Mouse (Mus musculus) stomach, embryonic 14.5 days (tissue): Measurements from ENCODE around the gene Irgc1. TPM values are rescaled to one million over a fixed set of nuclear protein-coding genes. Genes with fewer than 3 reads are reported as not detected.
A peak's percentile ranks its signal among the peaks of the same experiment; 100 is the strongest.

ENCODE experiments used
- ATAC-seq: fragments of 200-750 bp; cut with Nextera tagmentation; 2 replicates; pipeline ENCODE4 v1.8.0; 2017; ENCODE audit warnings: low read depth, moderate TSS enrichment; ENCODE audit not compliant: insufficient number of reproducible peaks, insufficient read depth, low FRiP score
- H3K27ac ChIP-seq: fragments of 300-500 bp; sonication (generic); 2 replicates; pipeline ENCODE4 v1.5.1; 2014; ENCODE audit warnings: mild to moderate bottlenecking, low read length, moderate library complexity, mixed read lengths
- H3K27me3 ChIP-seq: fragments of 300-500 bp; sonication (generic); 2 replicates; pipeline ENCODE4 v1.6.1; 2014; ENCODE audit warnings: low read length, control low read depth, mixed read lengths; ENCODE audit not compliant: control insufficient read depth, insufficient read depth
- H3K36me3 ChIP-seq: fragments of 300-500 bp; sonication (generic); 2 replicates; pipeline ENCODE4 v1.6.1; 2014; ENCODE audit warnings: mild to moderate bottlenecking, control low read depth, low read length, moderate library complexity, mixed read lengths; ENCODE audit not compliant: control insufficient read depth, insufficient read depth
- H3K4me1 ChIP-seq: fragments of 300-500 bp; sonication (generic); 2 replicates; pipeline ENCODE4 v1.6.1; 2014; ENCODE audit warnings: low read length, control low read depth, mixed read lengths; ENCODE audit not compliant: control insufficient read depth, insufficient read depth
- H3K4me2 ChIP-seq: fragments of 300-500 bp; sonication (generic); replicated peaks from 2 replicates; pipeline ENCODE4 v1.6.1; 2014; ENCODE audit warnings: low read depth, low read length, control low read depth
- H3K4me3 ChIP-seq: fragments of 300-500 bp; sonication (generic); 2 replicates; pipeline ENCODE4 v1.5.1; 2014; ENCODE audit warnings: low read depth, low read length, control low read depth
- H3K9ac ChIP-seq: fragments of 300-500 bp; sonication (generic); replicated peaks from 2 replicates; pipeline ENCODE4 v1.6.1; 2014; ENCODE audit warnings: low read depth, mild to moderate bottlenecking, control low read depth, low read length, moderate library complexity, mixed read lengths
- H3K9me3 ChIP-seq: fragments of 300-500 bp; sonication (generic); 2 replicates; pipeline ENCODE4 v1.6.1; 2016; ENCODE audit warnings: low read depth, low read length, control low read depth; ENCODE audit not compliant: control insufficient read depth
- WGBS: fragments of 180-500 bp; shearing (Covaris S2); extraction: QIAGEN DNeasy Blood & Tissue Kit; methylation state at CpG from one replicate; pipeline ENCODE4 v1.1.7; 2014; 5-methylcytosine and 5-hydroxymethylcytosine counted together
- polyA plus RNA-seq: library from polyadenylated mRNA; unstranded; fragments of >200 nt; fragmentation: Nextera tagmentation; extraction: Ambion mirVana; gene quantifications from 2 replicates; pipeline ENCODE4 v1.2.1, GENCODE M21; 2014

The Irgc1 gene
- polyA plus RNA-seq, 1 experiment from 2014 or later = not detected

DNA sequence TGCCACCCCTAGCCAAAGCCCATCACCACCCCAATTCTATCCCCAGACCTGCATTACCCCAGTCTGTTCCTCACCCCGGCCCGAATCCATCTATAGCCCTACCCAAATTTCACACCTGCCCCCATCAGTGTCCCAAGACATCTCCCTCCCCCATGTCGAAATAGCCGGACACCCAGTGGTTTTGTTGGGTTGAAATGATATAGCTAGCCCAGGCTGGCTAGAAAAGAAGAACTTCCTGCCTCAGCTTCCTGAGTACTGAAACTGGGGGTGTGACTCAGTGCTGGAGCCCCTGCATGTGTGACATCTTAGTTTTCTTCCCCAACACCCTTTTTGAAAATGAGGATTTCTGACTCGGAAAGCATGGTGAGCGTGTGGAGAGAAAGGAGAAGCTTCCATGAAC lies 14.7 kb upstream of the Irgc1 start:
- no peak for ATAC-seq
- 92% methylated on average over 6 of the region's 6 CpGs for WGBS
- peaks cover 5% of the 10 kb centered on the region; the same call in 1 of the 2 replicates for H3K9me3 ChIP-seq
- H3K27me3 ChIP-seq = no peaks in the 10 kb centered on the region
- no peaks in the 10 kb centered on the region for H3K36me3 ChIP-seq
- no peak overlapping the region for H3K9ac ChIP-seq
- H3K27ac ChIP-seq = no peak overlapping the region
- peaks cover 12% of the 10 kb centered on the region; the same call in 1 of the 2 replicates for H3K4me1 ChIP-seq
- H3K4me3 ChIP-seq = no peak overlapping the region
- H3K4me2 ChIP-seq = no peak overlapping the region

DNA sequence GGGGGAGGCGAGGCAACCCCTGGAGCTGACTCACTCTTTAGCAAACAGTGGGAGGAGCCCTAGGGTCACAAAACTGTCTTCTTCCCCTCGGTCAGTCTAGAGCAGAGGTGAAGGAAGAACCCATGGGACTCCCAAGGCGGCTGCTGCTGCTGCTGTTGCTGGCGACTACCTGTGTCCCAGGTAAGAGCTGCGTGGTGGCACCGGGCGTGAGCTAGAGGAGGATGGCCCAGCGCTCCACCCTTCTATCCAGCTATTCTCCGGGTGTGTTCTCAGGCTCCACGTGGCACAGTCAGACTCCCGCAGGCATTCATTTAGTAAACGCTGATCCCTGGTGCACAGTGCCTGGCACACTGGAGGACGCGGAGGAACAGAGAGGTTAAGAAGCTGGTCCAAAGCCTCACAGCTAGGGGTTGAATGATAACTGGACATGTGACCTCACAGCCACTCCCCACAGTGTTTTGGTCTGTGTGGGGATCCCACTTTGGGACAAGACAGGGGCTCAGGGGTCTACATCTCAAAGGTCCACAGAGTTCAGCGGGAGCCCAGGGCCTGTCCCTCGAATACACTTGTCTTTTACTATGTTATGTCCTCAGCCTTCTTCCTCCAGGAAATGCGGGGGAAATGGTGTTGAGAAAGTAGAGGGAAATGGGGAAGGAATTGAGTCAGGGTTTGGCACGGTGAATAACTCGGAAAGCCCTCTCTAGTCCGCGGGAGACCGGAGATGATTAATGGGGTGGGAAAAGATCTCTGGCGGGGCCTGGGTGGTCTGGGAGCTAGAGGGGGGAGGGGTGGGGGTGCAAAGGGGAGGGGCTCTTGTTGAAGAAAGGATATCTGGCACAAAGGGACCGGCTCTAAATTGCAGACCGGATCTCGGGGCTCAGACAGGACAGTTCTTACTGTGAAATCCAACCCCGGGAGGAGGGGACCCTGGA lies 10.6 kb upstream of the Irgc1 start, which contains the start of gene Plaur:
Gene Plaur, plus strand, starts transcription at position 97 of the 932 bp plus-strand sequence.
- Histone ChIP-seq H3K36me3 (no peaks in the 10 kb centered on the region), H3K4me3 (peak within 1 kb of the TSS; percentile 33), H3K4me2 (peak within 1 kb of the TSS; percentile 57), H3K27me3 (no peaks in the 10 kb centered on the region), H3K4me1 (peaks cover 13% of the 10 kb centered on the region; the same call in 1 of the 2 replicates), H3K27ac (peak within 1 kb of the TSS; percentile 62; the same call in 1 of the 2 replicates), H3K9me3 (no peaks in the 10 kb centered on the region), H3K9ac (peak within 1 kb of the TSS; percentile 14; the same call in 1 of the 2 replicates)
- 3% methylated on average over 27 of the region's 27 CpGs for WGBS
- peak; percentile 57 for ATAC-seq

- Histone ChIP-seq H3K4me2 (no peak overlapping the region), H3K36me3 (no peaks in the 10 kb centered on the region), H3K4me1 (peaks cover 13% of the 10 kb centered on the region; the same call in 1 of the 2 replicates), H3K9me3 (no peaks in the 10 kb centered on the region), H3K9ac (no peak overlapping the region), H3K4me3 (no peak overlapping the region), H3K27me3 (no peaks in the 10 kb centered on the region), H3K27ac (no peak overlapping the region)
- ATAC-seq = no peak
- WGBS = 58% methylated on average over 14 of the region's 14 CpGs
Measured at GRCm38 (mm10) chr7:24461376-24462051, 9.4 kb upstream of the Irgc1 start.

DNA sequence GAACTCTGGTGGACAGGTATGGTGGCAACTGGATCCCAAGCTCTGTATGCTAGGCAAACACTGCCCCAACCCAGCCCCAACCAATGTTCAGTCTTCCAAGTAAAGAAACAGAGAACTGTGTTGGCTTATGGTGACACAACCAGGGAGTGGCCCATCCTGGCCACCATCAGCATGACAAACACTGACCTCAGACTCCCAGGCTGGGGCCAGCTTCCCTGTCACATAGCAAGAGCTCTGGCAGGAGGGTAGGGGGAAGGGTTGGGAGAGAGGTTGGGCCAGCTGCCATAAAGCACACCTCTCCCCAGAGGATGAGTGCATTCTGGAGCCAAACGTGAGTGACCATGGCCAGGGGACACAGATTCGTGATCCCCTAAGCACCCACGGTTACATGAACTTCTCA lies 7.7 kb upstream of the Irgc1 start:
- H3K4me3 ChIP-seq = no peak overlapping the region
- H3K9me3 ChIP-seq = no peaks in the 10 kb centered on the region
- H3K9ac ChIP-seq = no peak overlapping the region
- H3K27ac ChIP-seq = peak overlapping the region; percentile 48; the same call in 1 of the 2 replicates
- no peaks in the 10 kb centered on the region for H3K36me3 ChIP-seq
- no peaks in the 10 kb centered on the region for H3K27me3 ChIP-seq
- 43% methylated on average over 3 of the region's 3 CpGs for WGBS
- ATAC-seq = peak; percentile 70
- H3K4me2 ChIP-seq = no peak overlapping the region
- peaks cover 13% of the 10 kb centered on the region; the same call in 1 of the 2 replicates for H3K4me1 ChIP-seq

DNA sequence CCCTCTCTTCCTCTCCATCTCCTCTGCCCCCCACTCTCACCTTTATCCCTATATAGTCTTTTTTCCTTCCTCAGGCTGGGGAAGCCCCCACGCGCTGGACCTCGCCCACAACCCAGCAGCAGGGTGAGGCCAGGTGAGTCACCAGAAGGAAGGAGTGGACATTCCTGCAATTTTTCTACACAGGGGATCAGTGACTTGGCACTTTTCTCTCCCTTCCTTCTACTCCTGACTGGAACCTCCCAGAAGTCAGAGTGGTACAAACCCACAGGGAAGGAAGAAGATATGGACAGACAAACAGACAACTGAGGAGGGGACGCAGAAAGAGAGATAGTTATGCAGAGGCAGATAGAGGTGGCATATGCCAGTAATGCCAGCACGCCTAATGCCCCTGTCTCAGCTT lies 7.3 kb upstream of the Irgc1 start:
- H3K4me3 ChIP-seq = no peak overlapping the region
- no peak overlapping the region for H3K9ac ChIP-seq
- H3K27ac ChIP-seq = peak overlapping the region; percentile 48; the same call in 1 of the 2 replicates
- H3K27me3 ChIP-seq = no peaks in the 10 kb centered on the region
- H3K36me3 ChIP-seq = no peaks in the 10 kb centered on the region
- no peak overlapping the region for H3K4me2 ChIP-seq
- no peaks in the 10 kb centered on the region for H3K9me3 ChIP-seq
- ATAC-seq = peak; percentile 47; the same call in 1 of the 2 replicates
- H3K4me1 ChIP-seq = peaks cover 13% of the 10 kb centered on the region; the same call in 1 of the 2 replicates
- WGBS = 74% methylated on average over 5 of the region's 5 CpGs

DNA sequence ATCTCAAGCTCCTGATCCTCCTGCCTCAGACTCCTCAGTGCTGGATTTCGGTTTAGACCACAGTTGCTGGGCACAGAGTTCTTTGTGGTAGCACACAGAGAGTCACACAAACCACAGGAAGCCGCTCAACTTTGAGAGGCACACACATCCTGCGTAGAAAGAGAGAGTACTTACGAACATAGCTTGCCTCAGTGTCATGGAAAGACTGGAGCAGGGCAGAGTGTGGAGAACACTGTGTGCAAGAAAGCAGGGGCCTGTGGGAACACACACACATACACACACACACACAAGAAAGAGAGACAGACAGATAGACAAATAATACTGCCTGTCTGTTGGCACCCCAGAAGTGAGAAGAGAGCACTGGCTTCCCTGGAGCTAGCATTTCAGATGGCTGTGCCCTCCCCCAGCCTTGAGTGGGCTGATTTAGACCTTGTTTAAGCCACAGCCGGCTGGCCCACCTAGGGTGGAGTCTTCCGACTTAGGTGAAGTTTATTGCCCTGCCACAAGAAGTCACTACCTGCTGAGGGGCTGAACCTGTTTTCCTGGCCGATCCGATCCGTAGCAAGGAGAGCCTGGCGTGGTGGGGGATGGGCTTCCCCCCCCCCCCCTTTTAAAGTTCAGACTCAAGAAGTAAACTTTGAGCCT lies 5.8 kb upstream of the Irgc1 start:
- Histone ChIP-seq H3K27me3 (no peaks in the 10 kb centered on the region), H3K9me3 (no peaks in the 10 kb centered on the region), H3K4me3 (no peak overlapping the region), H3K27ac (no peak overlapping the region), H3K36me3 (no peaks in the 10 kb centered on the region), H3K9ac (no peak overlapping the region), H3K4me1 (peaks cover 9% of the 10 kb centered on the region; the same call in 1 of the 2 replicates), H3K4me2 (no peak overlapping the region)
- WGBS = 57% methylated on average over 10 of the region's 10 CpGs
- ATAC-seq = no peak

DNA sequence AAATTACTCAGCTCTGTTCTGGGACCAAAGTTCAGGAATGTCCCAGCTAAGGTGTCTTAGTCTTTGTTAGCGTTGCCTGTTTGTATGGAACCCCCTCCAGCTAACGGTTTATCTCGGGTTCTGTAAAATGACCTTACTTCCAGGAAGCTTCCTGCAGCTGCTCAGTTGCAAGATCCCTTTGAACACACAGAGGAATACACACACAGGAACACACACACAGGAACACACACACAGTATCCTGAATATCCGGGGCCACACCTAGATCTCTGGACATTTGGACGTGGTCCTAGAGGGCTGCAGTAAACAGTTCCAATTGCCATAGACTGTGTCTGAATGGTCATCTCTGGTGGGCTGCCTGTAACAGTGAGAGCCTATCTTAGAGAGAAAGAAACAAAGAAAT lies 3.6 kb upstream of the Irgc1 start:
- Histone ChIP-seq H3K9me3 (no peaks in the 10 kb centered on the region), H3K4me2 (no peak overlapping the region), H3K27me3 (no peaks in the 10 kb centered on the region), H3K27ac (no peak overlapping the region), H3K36me3 (no peaks in the 10 kb centered on the region), H3K9ac (no peak overlapping the region), H3K4me1 (0 out of 2 replicates have a peak, but pooled peaks cover 3% of the 10 kb centered on the region), H3K4me3 (no peak overlapping the region)
- no peak for ATAC-seq
- 80% methylated on average over 5 of the region's 5 CpGs for WGBS

GRCm38 (mm10) chr7:24454199-24454598 lies 2.1 kb upstream of the Irgc1 start:
- H3K4me1 ChIP-seq = 0 out of 2 replicates have a peak, but pooled peaks cover 3% of the 10 kb centered on the region
- no peak overlapping the region for H3K4me2 ChIP-seq
- H3K9ac ChIP-seq = no peak overlapping the region
- no peaks in the 10 kb centered on the region for H3K9me3 ChIP-seq
- no peak for ATAC-seq
- 80% methylated on average over 2 of the region's 2 CpGs for WGBS
- H3K36me3 ChIP-seq = no peaks in the 10 kb centered on the region
- H3K4me3 ChIP-seq = no peak overlapping the region
- H3K27ac ChIP-seq = no peak overlapping the region
- H3K27me3 ChIP-seq = no peaks in the 10 kb centered on the region
